Mouse (Mus musculus): ENCODE data around the gene Miga1. TPM values are rescaled to one million over a fixed set of nuclear protein-coding genes. Genes with fewer than 3 reads are reported as not detected.
A peak's percentile ranks its signal among the peaks of the same experiment; 100 is the strongest.

Gene Miga1
- total RNA-seq (2017): 28.0 and 30.8 TPM in 2 replicates

- peak; percentile 79 to 80 for ATAC-seq (replicated peaks in 1 of 2; ENCODE audit: insufficient read depth in 1 of 2, low FRiP score in 2 of 2, low TSS enrichment in 1 of 2, low read depth in 1 of 2, poor library complexity in 2 of 2, severe bottlenecking in 2 of 2)
Measured at GRCm38 (mm10) chr3:152339862-152340557, at the start of gene Miga1. TSS of gene Miga1 (minus strand) at chr3:152340407.

- ATAC-seq (replicated peaks in 1 of 2; ENCODE audit: insufficient read depth in 1 of 2, low FRiP score in 2 of 2, low TSS enrichment in 1 of 2, low read depth in 1 of 2, poor library complexity in 2 of 2, severe bottlenecking in 2 of 2): no peak
Measured at GRCm38 (mm10) chr3:152384106-152384505, 43.9 kb upstream of the Miga1 start.

GRCm38 (mm10) chr3:152376063-152376462 is 35.9 kb upstream of the Miga1 start:
- no peak for ATAC-seq (replicated peaks in 1 of 2; ENCODE audit: insufficient read depth in 1 of 2, low FRiP score in 2 of 2, low TSS enrichment in 1 of 2, low read depth in 1 of 2, poor library complexity in 2 of 2, severe bottlenecking in 2 of 2)

- no peak for ATAC-seq (replicated peaks in 1 of 2; ENCODE audit: insufficient read depth in 1 of 2, low FRiP score in 2 of 2, low TSS enrichment in 1 of 2, low read depth in 1 of 2, poor library complexity in 2 of 2, severe bottlenecking in 2 of 2)
Measured at GRCm38 (mm10) chr3:152364181-152364580, 24.0 kb upstream of the Miga1 start.

GRCm38 (mm10) chr3:152359151-152359550 is 18.9 kb upstream of the Miga1 start:
- ATAC-seq (replicated peaks in 1 of 2; ENCODE audit: insufficient read depth in 1 of 2, low FRiP score in 2 of 2, low TSS enrichment in 1 of 2, low read depth in 1 of 2, poor library complexity in 2 of 2, severe bottlenecking in 2 of 2): no peak

GRCm38 (mm10) chr3:152356751-152357150 is 16.5 kb upstream of the Miga1 start:
- no peak for ATAC-seq (replicated peaks in 1 of 2; ENCODE audit: insufficient read depth in 1 of 2, low FRiP score in 2 of 2, low TSS enrichment in 1 of 2, low read depth in 1 of 2, poor library complexity in 2 of 2, severe bottlenecking in 2 of 2)

- ATAC-seq (replicated peaks in 1 of 2; ENCODE audit: insufficient read depth in 1 of 2, low FRiP score in 2 of 2, low TSS enrichment in 1 of 2, low read depth in 1 of 2, poor library complexity in 2 of 2, severe bottlenecking in 2 of 2): peak; percentile 65 to 88
Measured at GRCm38 (mm10) chr3:152355361-152355760, 15.2 kb upstream of the Miga1 start.

GRCm38 (mm10) chr3:152353434-152354177 is 13.4 kb upstream of the Miga1 start:
- no peak for ATAC-seq (replicated peaks in 1 of 2; ENCODE audit: insufficient read depth in 1 of 2, low FRiP score in 2 of 2, low TSS enrichment in 1 of 2, low read depth in 1 of 2, poor library complexity in 2 of 2, severe bottlenecking in 2 of 2)

GRCm38 (mm10) chr3:152352289-152352688 is 12.1 kb upstream of the Miga1 start:
- no peak for ATAC-seq (replicated peaks in 1 of 2; ENCODE audit: insufficient read depth in 1 of 2, low FRiP score in 2 of 2, low TSS enrichment in 1 of 2, low read depth in 1 of 2, poor library complexity in 2 of 2, severe bottlenecking in 2 of 2)

- no peak for ATAC-seq (replicated peaks in 1 of 2; ENCODE audit: insufficient read depth in 1 of 2, low FRiP score in 2 of 2, low TSS enrichment in 1 of 2, low read depth in 1 of 2, poor library complexity in 2 of 2, severe bottlenecking in 2 of 2)
Measured at GRCm38 (mm10) chr3:152350966-152351365, 10.8 kb upstream of the Miga1 start.

GRCm38 (mm10) chr3:152350431-152350830 is 10.2 kb upstream of the Miga1 start:
- no peak for ATAC-seq (replicated peaks in 1 of 2; ENCODE audit: insufficient read depth in 1 of 2, low FRiP score in 2 of 2, low TSS enrichment in 1 of 2, low read depth in 1 of 2, poor library complexity in 2 of 2, severe bottlenecking in 2 of 2)

GRCm38 (mm10) chr3:152348011-152348830 is 8.0 kb upstream of the Miga1 start:
- ATAC-seq (replicated peaks in 1 of 2; ENCODE audit: insufficient read depth in 1 of 2, low FRiP score in 2 of 2, low TSS enrichment in 1 of 2, low read depth in 1 of 2, poor library complexity in 2 of 2, severe bottlenecking in 2 of 2): no peak; a peak in 1 of 4 replicates

GRCm38 (mm10) chr3:152347227-152347626 is 7.0 kb upstream of the Miga1 start:
- ATAC-seq (replicated peaks in 1 of 2; ENCODE audit: insufficient read depth in 1 of 2, low FRiP score in 2 of 2, low TSS enrichment in 1 of 2, low read depth in 1 of 2, poor library complexity in 2 of 2, severe bottlenecking in 2 of 2): no peak

- ATAC-seq (replicated peaks in 1 of 2; ENCODE audit: insufficient read depth in 1 of 2, low FRiP score in 2 of 2, low TSS enrichment in 1 of 2, low read depth in 1 of 2, poor library complexity in 2 of 2, severe bottlenecking in 2 of 2): peak in 1 of 2 experiments; percentile 7; a peak in 1 of 4 replicates
Measured at GRCm38 (mm10) chr3:152346633-152347141, 6.5 kb upstream of the Miga1 start.

- ATAC-seq (replicated peaks in 1 of 2; ENCODE audit: insufficient read depth in 1 of 2, low FRiP score in 2 of 2, low TSS enrichment in 1 of 2, low read depth in 1 of 2, poor library complexity in 2 of 2, severe bottlenecking in 2 of 2): peak; percentile 93 to 95
Measured at GRCm38 (mm10) chr3:152345732-152346632, 5.8 kb upstream of the Miga1 start, which contains the start of gene Usp33. TSS of gene Usp33 (plus strand) at chr3:152346478.

GRCm38 (mm10) chr3:152342961-152343517 is 2.8 kb upstream of the Miga1 start:
- no peak for ATAC-seq (replicated peaks in 1 of 2; ENCODE audit: insufficient read depth in 1 of 2, low FRiP score in 2 of 2, low TSS enrichment in 1 of 2, low read depth in 1 of 2, poor library complexity in 2 of 2, severe bottlenecking in 2 of 2)
